Mouse (Mus musculus): ENCODE measurements around the gene Sema5a.

Gene Sema5a

GRCm38 (mm10) chr15:32306557-32307243 lies 62.1 kb downstream of the Sema5a start:
- no peak for DNase-seq (ENCODE audit: low spot score in 2 of 2)

GRCm38 (mm10) chr15:32310834-32311233 lies 66.2 kb downstream of the Sema5a start:
- DNase-seq (ENCODE audit: low spot score in 2 of 2), result no peak

DNA sequence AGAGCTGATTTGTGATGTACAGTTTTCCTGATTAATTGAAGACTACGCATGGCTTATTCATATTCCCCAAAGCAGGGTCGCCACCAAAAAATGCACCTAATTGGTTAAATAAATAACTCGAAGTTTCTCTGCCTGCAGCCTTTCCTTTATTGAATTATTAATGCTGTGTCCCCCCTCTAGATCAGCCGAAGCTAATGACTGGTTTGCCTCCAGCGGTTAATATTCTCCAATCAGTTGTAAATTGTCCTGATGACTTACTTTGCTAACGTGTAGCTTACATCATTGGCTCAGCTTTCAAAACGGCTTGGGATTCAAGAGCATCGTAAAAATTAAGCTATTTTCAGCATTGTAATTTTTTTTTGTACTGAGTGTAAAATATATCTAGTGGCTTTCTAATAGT lies 66.7 kb downstream of the Sema5a start:
- no peak for DNase-seq (ENCODE audit: low spot score in 2 of 2)

- no peak for DNase-seq (ENCODE audit: low spot score in 2 of 2)
Observed at GRCm38 (mm10) chr15:32317074-32317473, 72.5 kb downstream of the Sema5a start.

- no peak for DNase-seq (ENCODE audit: low spot score in 2 of 2)
Observed at GRCm38 (mm10) chr15:32320739-32321138, 76.1 kb downstream of the Sema5a start.

DNA sequence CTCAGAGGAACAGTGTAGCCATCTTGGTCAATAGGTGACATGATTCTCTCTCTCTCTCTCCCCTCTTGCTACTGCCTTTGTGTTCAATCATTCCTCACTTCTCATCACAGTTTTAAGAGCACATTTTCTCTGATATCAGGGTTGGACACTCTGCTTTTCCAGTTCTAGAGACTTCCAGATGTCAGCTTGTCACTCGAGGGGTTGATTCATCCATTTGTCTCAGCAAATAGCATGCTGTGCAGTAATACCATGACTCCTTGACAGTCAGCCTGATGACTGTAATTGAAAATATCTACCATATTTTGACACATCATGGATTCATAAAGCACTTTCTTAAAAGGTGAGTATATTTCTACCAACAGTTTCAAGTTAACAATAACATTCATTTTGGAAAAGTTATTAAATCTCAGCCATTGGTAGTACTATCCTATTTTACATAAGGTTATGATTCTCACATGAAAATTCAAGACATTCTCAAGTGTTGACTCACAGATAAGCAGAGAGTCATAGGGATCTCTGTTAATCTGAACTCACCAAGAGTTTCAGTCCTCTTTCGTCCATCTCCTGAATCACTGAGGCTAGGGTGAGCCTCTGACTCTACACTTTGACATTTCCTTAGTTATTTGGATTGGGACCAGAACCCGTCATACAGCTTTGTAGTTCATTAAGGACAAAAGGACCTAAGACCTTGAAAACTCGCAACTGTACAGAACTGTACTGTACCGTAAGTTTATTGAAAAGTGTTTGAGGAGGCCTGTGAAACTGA lies 78.0 kb downstream of the Sema5a start:
- DNase-seq (ENCODE audit: low spot score in 2 of 2), result no peak

- no peak for DNase-seq (ENCODE audit: low spot score in 2 of 2)
Observed at GRCm38 (mm10) chr15:32323224-32323623, 78.6 kb downstream of the Sema5a start.

- DNase-seq (ENCODE audit: low spot score in 2 of 2), result no peak
Observed at GRCm38 (mm10) chr15:32324105-32324504, 79.5 kb downstream of the Sema5a start.

DNA sequence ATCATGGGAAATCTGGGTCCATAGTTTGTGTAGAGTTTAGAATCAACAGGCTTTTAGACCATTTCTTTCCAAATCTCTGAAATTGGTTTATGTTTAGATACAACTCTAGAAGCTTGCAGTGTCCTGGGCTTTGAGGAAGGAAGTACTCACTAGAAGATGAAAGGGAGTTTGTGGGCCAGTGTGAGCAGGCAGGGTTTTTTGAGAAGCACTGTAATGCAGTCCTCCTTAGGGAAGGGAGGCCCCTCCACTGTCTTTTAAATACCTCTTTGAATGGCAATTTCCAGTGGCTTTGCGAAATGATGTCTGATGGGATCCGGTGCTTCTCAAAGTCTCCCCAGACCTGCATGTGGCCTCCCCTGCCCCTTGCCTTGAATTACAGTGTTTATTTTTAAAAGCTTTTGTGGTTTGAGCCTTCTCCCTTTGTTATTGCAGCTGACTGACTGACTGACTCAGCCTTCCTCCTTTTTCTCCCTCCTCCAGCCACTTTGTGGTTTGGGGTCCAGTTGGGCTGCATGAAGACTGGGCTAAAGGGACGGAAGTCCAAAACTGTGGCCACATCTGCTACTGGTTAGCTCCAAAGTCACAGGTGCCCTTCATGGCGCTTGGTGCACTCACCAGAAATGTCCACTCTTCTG lies 83.9 kb downstream of the Sema5a start:
- DNase-seq (ENCODE audit: low spot score in 2 of 2), result no peak

- no peak for DNase-seq (ENCODE audit: low spot score in 2 of 2)
Observed at GRCm38 (mm10) chr15:32329670-32330330, 85.2 kb downstream of the Sema5a start.

- no peak for DNase-seq (ENCODE audit: low spot score in 2 of 2)
Observed at GRCm38 (mm10) chr15:32330427-32330826, 85.8 kb downstream of the Sema5a start.

DNA sequence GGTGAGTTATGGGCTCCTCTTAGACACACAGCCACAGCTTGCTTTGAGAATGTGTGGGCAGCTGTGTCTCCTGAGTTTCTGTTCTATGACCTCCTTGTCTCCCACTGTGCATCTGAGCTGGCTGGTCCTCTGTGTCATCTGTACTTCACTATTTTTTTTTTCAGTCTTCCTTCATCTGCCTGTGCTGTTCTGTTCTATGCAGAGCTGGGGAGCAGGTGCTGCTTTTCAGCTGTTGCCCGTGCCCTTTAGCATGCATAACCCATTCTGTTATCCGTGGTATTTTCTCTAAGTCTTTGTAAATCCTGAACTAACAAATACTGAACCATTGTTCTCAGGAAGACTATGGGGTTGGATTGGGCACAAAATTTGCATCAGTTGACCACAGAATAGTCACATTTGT lies 86.4 kb downstream of the Sema5a start:
- DNase-seq (ENCODE audit: low spot score in 2 of 2), result no peak

DNA sequence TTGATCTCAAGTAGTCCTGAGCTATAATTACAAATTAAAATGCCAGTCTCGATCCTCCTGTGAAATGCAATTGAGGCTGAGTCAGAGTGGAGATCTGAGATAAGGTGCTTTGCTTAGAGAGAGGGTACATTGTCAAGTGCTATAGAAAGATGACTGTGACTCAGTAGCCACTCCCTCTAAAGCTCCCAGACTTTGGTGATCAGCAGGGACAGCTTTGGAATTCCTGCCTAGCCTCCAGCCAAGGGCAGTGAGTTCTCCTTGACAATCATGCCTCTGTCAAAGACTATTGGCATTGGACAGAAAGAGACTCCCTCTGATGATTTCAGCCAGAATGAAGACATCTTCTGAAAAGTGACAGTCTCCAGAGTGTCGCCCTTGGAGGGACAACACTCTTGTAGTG lies 88.8 kb downstream of the Sema5a start:
- DNase-seq (ENCODE audit: low spot score in 2 of 2), result no peak

GRCm38 (mm10) chr15:32337810-32338209 lies 93.2 kb downstream of the Sema5a start:
- DNase-seq (ENCODE audit: low spot score in 2 of 2), result no peak

DNA sequence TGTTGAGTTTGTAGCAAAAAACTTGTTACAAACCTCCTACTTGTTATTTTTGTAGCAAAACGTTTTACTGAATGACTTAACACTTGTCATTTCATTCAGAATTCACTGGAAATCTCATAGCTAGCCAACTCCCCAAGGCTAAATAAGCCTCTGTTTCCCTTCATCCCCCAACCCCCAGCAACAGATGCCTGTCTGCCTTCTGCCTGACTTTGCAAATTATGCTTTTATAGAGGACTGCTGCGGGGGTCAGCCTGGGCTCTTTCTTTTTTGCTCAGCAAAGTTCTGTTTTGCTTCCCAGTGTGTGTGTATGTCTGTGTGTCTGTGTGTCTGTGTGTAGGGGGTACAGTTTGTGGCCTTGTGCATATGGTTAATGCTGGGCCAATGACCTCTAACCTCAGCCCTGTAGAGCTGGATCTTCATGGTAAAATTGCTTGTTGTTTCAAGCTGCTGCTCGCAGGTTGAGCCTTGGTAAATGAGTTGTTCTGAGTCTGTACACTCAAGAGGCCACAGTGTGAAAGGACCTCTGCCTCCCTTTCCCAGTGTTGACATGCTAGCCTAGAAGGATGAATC lies 94.2 kb downstream of the Sema5a start:
- no peak for DNase-seq (ENCODE audit: low spot score in 2 of 2)

GRCm38 (mm10) chr15:32339426-32339825 lies 94.8 kb downstream of the Sema5a start:
- no peak for DNase-seq (ENCODE audit: low spot score in 2 of 2)

DNA sequence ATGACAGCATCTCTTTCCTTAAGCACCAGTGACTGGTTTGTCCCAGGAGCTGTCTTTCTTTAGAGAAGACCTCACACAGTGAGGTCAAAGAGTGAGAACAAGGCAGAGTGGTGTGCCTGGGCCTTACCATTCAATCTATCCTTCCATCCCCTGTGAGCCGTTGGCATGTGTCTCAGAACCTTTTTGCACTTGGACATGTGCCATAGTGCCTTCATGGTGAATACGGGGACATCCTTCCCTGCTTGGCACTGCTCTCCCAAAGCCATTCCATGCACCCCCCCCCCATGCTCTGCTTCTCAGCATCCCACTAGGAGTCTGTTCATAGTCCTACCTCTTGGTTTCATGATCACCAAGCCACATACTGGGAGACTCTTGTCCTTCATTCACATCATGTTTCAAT lies 96.8 kb downstream of the Sema5a start:
- DNase-seq (ENCODE audit: low spot score in 2 of 2), result no peak

DNA sequence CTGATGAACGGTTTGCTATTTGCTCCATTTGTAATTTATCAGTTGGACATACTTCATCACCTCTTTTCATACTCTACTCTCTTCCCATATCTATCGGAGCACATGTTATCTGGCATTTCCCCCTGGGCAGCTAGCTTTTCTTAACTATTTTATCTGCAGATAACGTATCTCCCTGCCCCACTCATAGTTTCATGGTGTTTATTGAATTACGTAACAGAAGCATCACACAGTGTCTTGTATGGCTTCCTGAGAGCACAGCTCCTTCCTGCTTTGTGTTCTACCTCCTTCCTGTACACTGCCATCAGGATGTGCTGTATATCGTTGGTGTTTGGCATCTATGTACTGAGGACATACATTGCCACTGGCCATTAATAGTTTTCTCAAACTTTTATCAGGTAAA lies 98.9 kb downstream of the Sema5a start:
- DNase-seq (ENCODE audit: low spot score in 2 of 2), result no peak

- DNase-seq (ENCODE audit: low spot score in 2 of 2), result no peak
Observed at GRCm38 (mm10) chr15:32347315-32347714, 102.7 kb downstream of the Sema5a start.

DNA sequence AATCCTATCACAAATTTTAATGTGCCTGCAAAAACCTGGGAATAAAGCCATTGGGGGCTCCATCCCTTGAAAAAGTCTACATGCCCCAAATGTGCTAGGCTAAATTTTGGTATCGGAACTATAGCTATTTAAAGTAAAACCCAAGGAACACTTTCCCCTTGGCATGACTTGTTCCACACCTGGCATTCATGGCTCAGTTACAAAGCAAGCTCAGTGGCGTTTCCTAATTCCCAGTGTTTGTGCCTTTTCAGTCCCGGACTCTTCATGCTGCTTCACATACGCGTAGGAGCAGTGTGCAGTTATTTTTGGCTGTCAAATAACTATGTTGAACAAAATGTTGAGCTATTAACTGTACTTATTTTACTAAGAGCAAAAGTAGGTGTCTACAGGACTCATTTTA lies 104.7 kb downstream of the Sema5a start:
- DNase-seq (ENCODE audit: low spot score in 2 of 2), result no peak

GRCm38 (mm10) chr15:32352995-32353394 lies 108.4 kb downstream of the Sema5a start:
- no peak for DNase-seq (ENCODE audit: low spot score in 2 of 2)

- DNase-seq (ENCODE audit: low spot score in 2 of 2), result no peak
Observed at GRCm38 (mm10) chr15:32353513-32353912, 108.9 kb downstream of the Sema5a start.
